In genomic region chr9:46026058-46026849, GRCm38 (mm10) we compare ENCODE assay signal across 13 mouse cellular contexts. TPM values are rescaled to one million over a fixed set of nuclear protein-coding genes. Genes with fewer than 3 reads are reported as not detected.
A peak's percentile ranks its signal among the peaks of the same experiment; 100 is the strongest.
DNase-seq lines count a peak whose midpoint lies in the region; ATAC-seq lines count a peak whose summit lies in the region.
"Had no signal": no experiment of that assay in that cellular context is flagged by ENCODE, and none has a peak within 500 bp of the region (broad histone marks: within the 10 kb centered on the region; RNA-seq: fewer than 3 reads in every experiment).

No protein-coding gene starts in this region.

- H3K4me2 ChIP-seq in kidney, embryonic 14.5 days (replicated peaks; ENCODE audit: low read depth, low read length): no peak overlapping the region
- H3K4me2 ChIP-seq: stomach, embryonic 15.5 days had no signal

- H3K4me3 ChIP-seq in kidney, embryonic 14.5 days (ENCODE audit: low read length): no peak overlapping the region
- H3K4me3 ChIP-seq: stomach, embryonic 15.5 days had no signal

- peak; percentile 43 for ATAC-seq in activated CD4-positive, CD25-positive, alpha-beta regulatory T cell, adult 4 months
- no peak for ATAC-seq in kidney, embryonic 14.5 days (ENCODE audit: low FRiP score, low TSS enrichment)
- ATAC-seq: forebrain, embryonic 14.5 days had no signal

- H3K36me3 ChIP-seq in kidney, embryonic 14.5 days (ENCODE audit: control insufficient read depth, insufficient read depth, low read length): no peaks in the 10 kb centered on the region
- H3K36me3 ChIP-seq: stomach, embryonic 15.5 days had no signal

- peaks cover 6% of the 10 kb centered on the region for H3K4me1 ChIP-seq in kidney, embryonic 14.5 days (ENCODE audit: control insufficient read depth, insufficient read depth, low read length)
- H3K4me1 ChIP-seq: stomach, embryonic 15.5 days had no signal

- peak; percentile 46 to 87 for DNase-seq in layer of hippocampus, adult 18-20 months (ENCODE audit: low spot score in 2 of 2)
- no peak for DNase-seq in layer of hippocampus, postnatal 25 days (ENCODE audit: extremely low spot score in 1 of 2, low spot score in 1 of 2)
- DNase-seq in cerebellum, postnatal 36 days: peak; percentile 26 to 52
- peak; percentile 53 to 67 for DNase-seq in layer of hippocampus, postnatal 36 days
- DNase-seq in lung, postnatal 4 days: no peak
- DNase-seq: heart, postnatal 14 days; kidney, postnatal 36 days; liver; lung, postnatal 14 days had no signal

- H3K9me3 ChIP-seq in kidney, embryonic 14.5 days (ENCODE audit: control insufficient read depth, low read length): no peaks in the 10 kb centered on the region
- H3K9me3 ChIP-seq: stomach, embryonic 15.5 days had no signal

- no peaks in the 10 kb centered on the region for H3K27me3 ChIP-seq in kidney, embryonic 14.5 days (ENCODE audit: control insufficient read depth, insufficient read depth, low read length)
- H3K27me3 ChIP-seq: stomach, embryonic 15.5 days had no signal

- 88% methylated on average over 9 of the region's 9 CpGs for WGBS in kidney, embryonic 14.5 days

- no peak overlapping the region for H3K9ac ChIP-seq in kidney, embryonic 14.5 days (ENCODE audit: low read depth, low read length)
- H3K9ac ChIP-seq: stomach, embryonic 15.5 days had no signal

- H3K27ac ChIP-seq in kidney, embryonic 14.5 days (ENCODE audit: low read depth, low read length): no peak overlapping the region
- H3K27ac ChIP-seq: stomach, embryonic 15.5 days had no signal

RNA-seq across cellular contexts. Expression of gene Sik3, which starts 13.6 kb away (rescaled TPM):
- total RNA-seq in layer of hippocampus, adult 18-20 months (2021): 100 to 1,000 TPM; 143 to 147 TPM
- total RNA-seq in layer of hippocampus, postnatal 25 days (2021): 100 to 1,000 TPM; 136 to 138 TPM
- 10 to 100 TPM in 1 of 2 experiments, 1 to 10 TPM in 1; 7.9 to 10.4 TPM for polyA plus RNA-seq in activated CD4-positive, CD25-positive, alpha-beta regulatory T cell, adult 4 months (2017; shearing (Covaris generic))
- total RNA-seq in layer of hippocampus, postnatal 36 days (2021): 100 to 1,000 TPM; 129 to 141 TPM
- polyA plus RNA-seq in kidney, embryonic 14.5 days (2014; fragmentation: Nextera tagmentation; extraction: Ambion mirVana): 10.1 and 11.2 TPM in 2 replicates

RNA-seq across cellular contexts. Expression of gene Pafah1b2, which starts 13.8 kb away (rescaled TPM):
- 100 to 1,000 TPM; 237 to 239 TPM for total RNA-seq in layer of hippocampus, adult 18-20 months (2021)
- total RNA-seq in layer of hippocampus, postnatal 25 days (2021): 100 to 1,000 TPM; 212 to 221 TPM
- 10 to 100 TPM; 59.9 to 63.9 TPM for polyA plus RNA-seq in activated CD4-positive, CD25-positive, alpha-beta regulatory T cell, adult 4 months (2017; shearing (Covaris generic))
- total RNA-seq in layer of hippocampus, postnatal 36 days (2021): 100 to 1,000 TPM; 227 to 234 TPM
- polyA plus RNA-seq in kidney, embryonic 14.5 days (2014; fragmentation: Nextera tagmentation; extraction: Ambion mirVana): 125 and 177 TPM in 2 replicates

Comparison
In these comparisons a context has a peak if more than half of its experiments do, and no peak if none do; other contexts are left out.
1. DNase-seq: peak in layer of hippocampus, adult 18-20 months (2 of 2), cerebellum, postnatal 36 days (2 of 2) and layer of hippocampus, postnatal 36 days (2 of 2); none in layer of hippocampus, postnatal 25 days (0 of 2) and lung, postnatal 4 days (0 of 2).